Mouse (Mus musculus) ovary, postnatal 14 days (tissue): ENCODE measurements around the gene Apoa5.
A peak's percentile ranks its signal among the peaks of the same experiment; 100 is the strongest.

ENCODE experiments used
- DNase-seq: peaks from one replicate; pipeline ENCODE4 v3.0.0; 2022; ENCODE audit warnings: low spot score

Apoa5 gene

GRCm38 (mm10) chr9:46268343-46268873 is at the start of gene Apoa5:
Apoa5 (plus strand) TSS chr9:46268633.
- no peak for DNase-seq

GRCm38 (mm10) chr9:46223090-46223489 is 45.3 kb upstream of the Apoa5 start:
- no peak for DNase-seq

- DNase-seq, result no peak
Measured at GRCm38 (mm10) chr9:46224101-46224500, 44.3 kb upstream of the Apoa5 start.

- no peak for DNase-seq
Measured at GRCm38 (mm10) chr9:46224945-46225660, 43.3 kb upstream of the Apoa5 start.

- DNase-seq, result no peak
Measured at GRCm38 (mm10) chr9:46227064-46227614, 41.3 kb upstream of the Apoa5 start.

GRCm38 (mm10) chr9:46228491-46228890 is 39.9 kb upstream of the Apoa5 start, which contains the start of gene Apoa1:
Apoa1 (plus strand) TSS chr9:46228580.
- DNase-seq, result no peak

- DNase-seq, result peak; percentile 85
Measured at GRCm38 (mm10) chr9:46229573-46230449, 38.6 kb upstream of the Apoa5 start.

- no peak for DNase-seq
Measured at GRCm38 (mm10) chr9:46230450-46230975, 37.9 kb upstream of the Apoa5 start.

- no peak for DNase-seq
Measured at GRCm38 (mm10) chr9:46235196-46235595, 33.2 kb upstream of the Apoa5 start.

- DNase-seq, result no peak
Measured at GRCm38 (mm10) chr9:46235596-46235648, 33.0 kb upstream of the Apoa5 start, which contains the start of gene Apoc3. Apoc3 (minus strand) TSS chr9:46235636.

GRCm38 (mm10) chr9:46235649-46236048 is 32.8 kb upstream of the Apoa5 start:
- DNase-seq, result no peak

- DNase-seq, result no peak
Measured at GRCm38 (mm10) chr9:46238850-46239249, 29.6 kb upstream of the Apoa5 start.

- no peak for DNase-seq
Measured at GRCm38 (mm10) chr9:46240526-46241153, 27.8 kb upstream of the Apoa5 start, which contains the start of gene Apoa4. Apoa4 (plus strand) TSS chr9:46240696.

- no peak for DNase-seq
Measured at GRCm38 (mm10) chr9:46241818-46242217, 26.6 kb upstream of the Apoa5 start.

GRCm38 (mm10) chr9:46243122-46243521 is 25.3 kb upstream of the Apoa5 start:
- no peak for DNase-seq

GRCm38 (mm10) chr9:46243584-46243983 is 24.8 kb upstream of the Apoa5 start:
- DNase-seq, result no peak

GRCm38 (mm10) chr9:46246752-46247324 is 21.6 kb upstream of the Apoa5 start:
- DNase-seq, result peak; percentile 56

GRCm38 (mm10) chr9:46256177-46256576 is 12.3 kb upstream of the Apoa5 start:
- DNase-seq, result no peak

GRCm38 (mm10) chr9:46256658-46257385 is 11.6 kb upstream of the Apoa5 start:
- DNase-seq, result no peak

GRCm38 (mm10) chr9:46257546-46257945 is 10.9 kb upstream of the Apoa5 start:
- no peak for DNase-seq

GRCm38 (mm10) chr9:46259111-46259510 is 9.3 kb upstream of the Apoa5 start:
- DNase-seq, result no peak
